Mouse (Mus musculus) CD4-positive, CD25-positive, alpha-beta regulatory T cell, adult 2 months (primary cell): ENCODE results near the gene Cul4b.
A peak's percentile ranks its signal among the peaks of the same experiment; 100 is the strongest.
"Not testable (repeated sequence)": the region's sequence is repeated elsewhere in the genome, so short reads cannot be mapped to it uniquely, and the experiment has no call there.

Experiments
- DNase-seq: peaks from one replicate; pipeline ENCODE4 v3.0.0-alpha.2; 2012; ENCODE audit warnings: low read depth, low spot score

Gene Cul4b

GRCm38 (mm10) chrX:38576078-38576477 lies at the start of gene Cul4b:
Gene Cul4b, minus strand, starts transcription at chrX:38576196.
- no peak for DNase-seq

- DNase-seq, result peak; percentile 58
Measured at GRCm38 (mm10) chrX:38600995-38601369, 25.0 kb upstream of the Cul4b start.

- peak; percentile 88 for DNase-seq
Measured at GRCm38 (mm10) chrX:38600177-38600994, 24.4 kb upstream of the Cul4b start, which contains the start of gene Mcts1. Gene Mcts1, plus strand, starts transcription at chrX:38600578.

GRCm38 (mm10) chrX:38593180-38593889 lies 17.3 kb upstream of the Cul4b start:
- DNase-seq, result no peak

- DNase-seq, result no peak
Measured at GRCm38 (mm10) chrX:38591749-38592148, 15.8 kb upstream of the Cul4b start.

GRCm38 (mm10) chrX:38589827-38590226 lies 13.8 kb upstream of the Cul4b start:
- DNase-seq, result no peak

- DNase-seq, result no peak
Measured at GRCm38 (mm10) chrX:38583261-38583660, 7.3 kb upstream of the Cul4b start.

GRCm38 (mm10) chrX:38581140-38581539 lies 5.1 kb upstream of the Cul4b start:
- no peak for DNase-seq

- DNase-seq, result no peak
Measured at GRCm38 (mm10) chrX:38566521-38567205, 9.3 kb downstream of the Cul4b start.

GRCm38 (mm10) chrX:38565176-38565542 lies 10.8 kb downstream of the Cul4b start:
- DNase-seq, result no peak

- DNase-seq, result peak; percentile 92
Measured at GRCm38 (mm10) chrX:38564542-38565175, 11.3 kb downstream of the Cul4b start.

- peak; percentile 47 for DNase-seq
Measured at GRCm38 (mm10) chrX:38563941-38564541, 12.0 kb downstream of the Cul4b start.

- DNase-seq, result no peak
Measured at GRCm38 (mm10) chrX:38553255-38553654, 22.7 kb downstream of the Cul4b start.

- peak; percentile 66 for DNase-seq
Measured at GRCm38 (mm10) chrX:38514556-38514955, 61.4 kb downstream of the Cul4b start.

- no peak for DNase-seq
Measured at GRCm38 (mm10) chrX:38504846-38505245, 71.2 kb downstream of the Cul4b start.

GRCm38 (mm10) chrX:38502182-38502581 lies 73.8 kb downstream of the Cul4b start:
- DNase-seq, result peak; percentile 24

- DNase-seq, result not testable (repeated sequence)
Measured at GRCm38 (mm10) chrX:38485464-38485863, 90.5 kb downstream of the Cul4b start.
